Mouse (Mus musculus): ENCODE measurements around the gene Prmt3.
A peak's percentile ranks its signal among the peaks of the same experiment; 100 is the strongest.

Gene Prmt3

GRCm38 (mm10) chr7:49797171-49797570 is 19.0 kb downstream of the Prmt3 start:
- DNase-seq (ENCODE audit: low read depth) = no peak

- no peak for DNase-seq (ENCODE audit: low read depth)
Observed at GRCm38 (mm10) chr7:49803511-49803910, 25.4 kb downstream of the Prmt3 start.

- no peak for DNase-seq (ENCODE audit: low read depth)
Observed at GRCm38 (mm10) chr7:49804638-49805165, 26.6 kb downstream of the Prmt3 start.

- no peak for DNase-seq (ENCODE audit: low read depth)
Observed at GRCm38 (mm10) chr7:49805618-49806017, 27.5 kb downstream of the Prmt3 start.

- DNase-seq (ENCODE audit: low read depth) = no peak
Observed at GRCm38 (mm10) chr7:49807093-49807682, 29.0 kb downstream of the Prmt3 start.

GRCm38 (mm10) chr7:49807846-49808622 is 29.9 kb downstream of the Prmt3 start:
- no peak for DNase-seq (ENCODE audit: low read depth)

- peak; percentile 9 for DNase-seq (ENCODE audit: low read depth)
Observed at GRCm38 (mm10) chr7:49809100-49809499, 31.0 kb downstream of the Prmt3 start.

- DNase-seq (ENCODE audit: low read depth) = no peak
Observed at GRCm38 (mm10) chr7:49809562-49809961, 31.4 kb downstream of the Prmt3 start.

- DNase-seq (ENCODE audit: low read depth) = peak; percentile 56
Observed at GRCm38 (mm10) chr7:49811346-49811745, 33.2 kb downstream of the Prmt3 start.

- no peak for DNase-seq (ENCODE audit: low read depth)
Observed at GRCm38 (mm10) chr7:49819393-49819792, 41.2 kb downstream of the Prmt3 start.

GRCm38 (mm10) chr7:49821370-49821769 is 43.2 kb downstream of the Prmt3 start:
- no peak for DNase-seq (ENCODE audit: low read depth)

- DNase-seq (ENCODE audit: low read depth) = no peak
Observed at GRCm38 (mm10) chr7:49822028-49822427, 43.9 kb downstream of the Prmt3 start.

GRCm38 (mm10) chr7:49823595-49823994 is 45.4 kb downstream of the Prmt3 start:
- no peak for DNase-seq (ENCODE audit: low read depth)

- DNase-seq (ENCODE audit: low read depth) = no peak
Observed at GRCm38 (mm10) chr7:49824043-49824442, 45.9 kb downstream of the Prmt3 start.

- DNase-seq (ENCODE audit: low read depth) = no peak
Observed at GRCm38 (mm10) chr7:49824581-49824980, 46.4 kb downstream of the Prmt3 start.

GRCm38 (mm10) chr7:49825492-49825891 is 47.3 kb downstream of the Prmt3 start:
- DNase-seq (ENCODE audit: low read depth) = no peak

GRCm38 (mm10) chr7:49827920-49828319 is 49.8 kb downstream of the Prmt3 start:
- DNase-seq (ENCODE audit: low read depth) = no peak

GRCm38 (mm10) chr7:49842366-49843282 is 64.5 kb downstream of the Prmt3 start:
- peak; percentile 59 for DNase-seq (ENCODE audit: low read depth)

- no peak for DNase-seq (ENCODE audit: low read depth)
Observed at GRCm38 (mm10) chr7:49843304-49843933, 65.3 kb downstream of the Prmt3 start.

- DNase-seq (ENCODE audit: low read depth) = no peak
Observed at GRCm38 (mm10) chr7:49847939-49848338, 69.8 kb downstream of the Prmt3 start.

- DNase-seq (ENCODE audit: low read depth) = no peak
Observed at GRCm38 (mm10) chr7:49853342-49854181, 75.4 kb downstream of the Prmt3 start.

All from NIH3T3 (cell line).